Mouse (Mus musculus) heart, embryonic 11.5 days (tissue): ENCODE measurements around the gene Mbnl1. TPM values are rescaled to one million over a fixed set of nuclear protein-coding genes. Genes with fewer than 3 reads are reported as not detected.

ENCODE experiments used
- ATAC-seq: fragments of 200-750 bp; cut with Nextera tagmentation; replicated peaks from 2 replicates; pipeline ENCODE4 v1.8.0; 2017; ENCODE audit warnings: moderate library complexity; ENCODE audit not compliant: insufficient number of reproducible peaks, low FRiP score, low TSS enrichment
- H3K27ac ChIP-seq: fragments of 300-500 bp; sonication (generic); 2 replicates; pipeline ENCODE4 v1.5.1; 2014; ENCODE audit warnings: mild to moderate bottlenecking, low read depth, low read length
- H3K27me3 ChIP-seq: fragments of 300-500 bp; sonication (generic); 2 replicates; pipeline ENCODE4 v1.6.1; 2014; ENCODE audit warnings: mild to moderate bottlenecking, low read length, mixed read lengths; ENCODE audit not compliant: control insufficient read depth, insufficient read depth
- H3K36me3 ChIP-seq: fragments of 300-500 bp; sonication (generic); 2 replicates; pipeline ENCODE4 v1.6.1; 2014; ENCODE audit warnings: mild to moderate bottlenecking, low read length, moderate library complexity, mixed read lengths; ENCODE audit not compliant: control insufficient read depth, insufficient read depth
- H3K4me1 ChIP-seq: fragments of 300-500 bp; sonication (generic); 2 replicates; pipeline ENCODE4 v1.6.1; 2014; ENCODE audit warnings: low read length; ENCODE audit not compliant: control insufficient read depth, insufficient read depth
- H3K4me2 ChIP-seq: fragments of 300-500 bp; sonication (generic); 2 replicates; pipeline ENCODE4 v1.6.1; 2014; ENCODE audit warnings: mild to moderate bottlenecking, moderate library complexity
- H3K4me3 ChIP-seq: fragments of 300-500 bp; sonication (generic); 2 replicates; pipeline ENCODE4 v1.5.1; 2014; ENCODE audit warnings: low read depth, low read length
- H3K9ac ChIP-seq: fragments of 300-500 bp; sonication (generic); 2 replicates; pipeline ENCODE4 v1.6.1; 2014; ENCODE audit warnings: mild to moderate bottlenecking, low read depth, low read length, moderate library complexity
- H3K9me3 ChIP-seq: fragments of 300-500 bp; sonication (generic); replicated peaks from 2 replicates; pipeline ENCODE4 v1.6.1; 2016; ENCODE audit warnings: low read length; ENCODE audit not compliant: control insufficient read depth
- WGBS: fragments of 180-500 bp; shearing (Covaris S2); extraction: QIAGEN DNeasy Blood & Tissue Kit; methylation state at CpG from one replicate; pipeline ENCODE4 v1.1.7; 2014; ENCODE audit not compliant: insufficient replicate concordance; 5-methylcytosine and 5-hydroxymethylcytosine counted together
- polyA plus RNA-seq: library from polyadenylated mRNA; unstranded; fragments of >200 nt; fragmentation: Nextera tagmentation; extraction: Ambion mirVana; gene quantifications from 2 replicates; pipeline ENCODE4 v1.2.1, GENCODE M21; 2014

The Mbnl1 gene
- polyA plus RNA-seq, 1 experiment from 2014 or later = 101 TPM

GRCm38 (mm10) chr3:60602923-60603549 lies 130.4 kb downstream of the Mbnl1 start:
- Histone ChIP-seq H3K9me3 (no peaks in the 10 kb centered on the region), H3K9ac (no peak overlapping the region), H3K4me3 (no peak overlapping the region), H3K36me3 (no peaks in the 10 kb centered on the region), H3K27ac (peak overlapping the region; percentile 66), H3K27me3 (no peaks in the 10 kb centered on the region), H3K4me2 (peak overlapping the region; percentile 29), H3K4me1 (peaks cover 15% of the 10 kb centered on the region)
- peak; percentile 88 for ATAC-seq
- 24% methylated on average over 4 of the region's 4 CpGs for WGBS

GRCm38 (mm10) chr3:60603637-60604036 lies 131.0 kb downstream of the Mbnl1 start:
- Histone ChIP-seq H3K4me2 (peak overlapping the region; percentile 2; the same call in 1 of the 2 replicates), H3K4me1 (peaks cover 15% of the 10 kb centered on the region), H3K27ac (peak overlapping the region; percentile 67; the same call in 1 of the 2 replicates), H3K36me3 (no peaks in the 10 kb centered on the region), H3K9me3 (no peaks in the 10 kb centered on the region), H3K4me3 (no peak overlapping the region), H3K27me3 (no peaks in the 10 kb centered on the region), H3K9ac (no peak overlapping the region)
- 63% methylated on average over 4 of the region's 4 CpGs for WGBS
- ATAC-seq = no peak

GRCm38 (mm10) chr3:60604205-60604604 lies 131.6 kb downstream of the Mbnl1 start:
- Histone ChIP-seq H3K36me3 (no peaks in the 10 kb centered on the region), H3K27ac (no peak overlapping the region), H3K4me3 (no peak overlapping the region), H3K27me3 (no peaks in the 10 kb centered on the region), H3K9me3 (no peaks in the 10 kb centered on the region), H3K4me1 (peaks cover 15% of the 10 kb centered on the region), H3K9ac (no peak overlapping the region), H3K4me2 (no peak overlapping the region)
- 53% methylated on average over 6 of the region's 6 CpGs for WGBS
- ATAC-seq = no peak

GRCm38 (mm10) chr3:60608952-60609403 lies 136.3 kb downstream of the Mbnl1 start:
- Histone ChIP-seq H3K36me3 (no peaks in the 10 kb centered on the region), H3K4me3 (no peak overlapping the region), H3K9me3 (no peaks in the 10 kb centered on the region), H3K4me1 (peaks cover 3% of the 10 kb centered on the region; the same call in 1 of the 2 replicates), H3K27me3 (no peaks in the 10 kb centered on the region), H3K4me2 (no peak overlapping the region), H3K27ac (no peak overlapping the region), H3K9ac (no peak overlapping the region)
- 15% methylated on average over 2 of the region's 2 CpGs for WGBS
- no peak for ATAC-seq

GRCm38 (mm10) chr3:60611839-60612238 lies 139.2 kb downstream of the Mbnl1 start:
- WGBS = 17% methylated on average over 2 of the region's 2 CpGs
- Histone ChIP-seq H3K36me3 (0 out of 2 replicates have a peak, but pooled peaks cover 2% of the 10 kb centered on the region), H3K4me3 (no peak overlapping the region), H3K27me3 (no peaks in the 10 kb centered on the region), H3K27ac (no peak overlapping the region), H3K9ac (no peak overlapping the region), H3K4me2 (no peak overlapping the region), H3K4me1 (0 out of 2 replicates have a peak, but pooled peaks cover 2% of the 10 kb centered on the region), H3K9me3 (no peaks in the 10 kb centered on the region)
- ATAC-seq = no peak

GRCm38 (mm10) chr3:60613121-60613520 lies 140.5 kb downstream of the Mbnl1 start:
- WGBS = 85% methylated on average over 7 of the region's 7 CpGs
- H3K4me1 ChIP-seq = no peaks in the 10 kb centered on the region
- H3K4me3 ChIP-seq = no peak overlapping the region
- H3K4me2 ChIP-seq = no peak overlapping the region
- H3K36me3 ChIP-seq = 0 out of 2 replicates have a peak, but pooled peaks cover 2% of the 10 kb centered on the region
- H3K9me3 ChIP-seq = no peaks in the 10 kb centered on the region
- no peak overlapping the region for H3K9ac ChIP-seq
- no peak for ATAC-seq
- no peaks in the 10 kb centered on the region for H3K27me3 ChIP-seq
- no peak overlapping the region for H3K27ac ChIP-seq

- Histone ChIP-seq H3K9me3 (no peaks in the 10 kb centered on the region), H3K4me1 (no peaks in the 10 kb centered on the region), H3K9ac (no peak overlapping the region), H3K36me3 (0 out of 2 replicates have a peak, but pooled peaks cover 2% of the 10 kb centered on the region), H3K27ac (no peak overlapping the region), H3K4me2 (no peak overlapping the region), H3K4me3 (no peak overlapping the region), H3K27me3 (no peaks in the 10 kb centered on the region)
- no peak for ATAC-seq
- WGBS = 94% methylated on average over 7 of the region's 7 CpGs
Observed at GRCm38 (mm10) chr3:60614516-60614915, 141.9 kb downstream of the Mbnl1 start.

- no peaks in the 10 kb centered on the region for H3K9me3 ChIP-seq
- no peaks in the 10 kb centered on the region for H3K4me1 ChIP-seq
- 0 out of 2 replicates have a peak, but pooled peaks cover 2% of the 10 kb centered on the region for H3K36me3 ChIP-seq
- no peak overlapping the region for H3K27ac ChIP-seq
- no peaks in the 10 kb centered on the region for H3K27me3 ChIP-seq
- ATAC-seq = no peak
- H3K4me2 ChIP-seq = no peak overlapping the region
- WGBS = 77% methylated on average over 11 of the region's 11 CpGs
- no peak overlapping the region for H3K4me3 ChIP-seq
- no peak overlapping the region for H3K9ac ChIP-seq
Observed at GRCm38 (mm10) chr3:60615057-60615606, 142.5 kb downstream of the Mbnl1 start.
